Mouse (Mus musculus) C2C12 (cell line): ENCODE measurements around the gene Zfp982. TPM values are rescaled to one million over a fixed set of nuclear protein-coding genes. Genes with fewer than 3 reads are reported as not detected.
"Not testable (repeated sequence)": the region's sequence is repeated elsewhere in the genome, so short reads cannot be mapped to it uniquely, and the experiment has no call there.

ENCODE experiments used
- H3K27me3 ChIP-seq: one replicate; pipeline ENCODE4 v1.6.1; 2011; ENCODE audit not compliant: control insufficient read depth, insufficient read depth, insufficient read length
- H3K36me3 ChIP-seq: one replicate; pipeline ENCODE4 v1.6.1; 2011; ENCODE audit not compliant: control insufficient read depth, insufficient read depth
- H3K4me3 ChIP-seq: one replicate; pipeline ENCODE4 v1.5.1; 2011; ENCODE audit warnings: mild to moderate bottlenecking, control low read depth; ENCODE audit not compliant: poor library complexity, insufficient read depth, severe bottlenecking
- H3K79me2 ChIP-seq: one replicate; pipeline ENCODE4 v1.6.1; 2011; ENCODE audit not compliant: control insufficient read depth, insufficient read depth
- H3K79me3 ChIP-seq: one replicate; pipeline ENCODE4 v1.6.1; 2011; ENCODE audit warnings: low read depth, control low read depth
- H3ac ChIP-seq: one replicate; pipeline ENCODE3; 2011; ENCODE audit warnings: low read depth; ENCODE audit not compliant: control insufficient read depth, insufficient read length
- CEBPB ChIP-seq: IDR thresholded peaks from one replicate; pipeline ENCODE4 v1.6.1; 2011; ENCODE audit warnings: low read depth, mild to moderate bottlenecking, control low read depth, moderate library complexity
- CTCF ChIP-seq: IDR thresholded peaks from one replicate; pipeline ENCODE4 v1.5.1; 2011; ENCODE audit not compliant: control insufficient read depth, insufficient read depth, insufficient read length
- FOSL1 ChIP-seq: IDR thresholded peaks from one replicate; pipeline ENCODE4 v1.8.0; 2011; ENCODE audit warnings: mild to moderate bottlenecking, low read length; ENCODE audit not compliant: poor library complexity, insufficient read depth, severe bottlenecking
- long read RNA-seq, 2 experiments: library from polyadenylated mRNA; unstranded; transcript quantifications; one replicate each; pipeline ENCODE4 v2.0.0; 2019 to 2020
- polyA plus RNA-seq: library from polyadenylated mRNA; unstranded; fragments of >200 nt; fragmentation: generic; extraction: Trizol; gene quantifications from one replicate; pipeline ENCODE4 v1.2.1, GENCODE M21; 2012; ENCODE audit warnings: missing spikeins

The Zfp982 gene
- polyA plus RNA-seq: 0.04 TPM
- long read RNA-seq, experiment 1: 0 reads
- long read RNA-seq, experiment 2: 0 reads

DNA sequence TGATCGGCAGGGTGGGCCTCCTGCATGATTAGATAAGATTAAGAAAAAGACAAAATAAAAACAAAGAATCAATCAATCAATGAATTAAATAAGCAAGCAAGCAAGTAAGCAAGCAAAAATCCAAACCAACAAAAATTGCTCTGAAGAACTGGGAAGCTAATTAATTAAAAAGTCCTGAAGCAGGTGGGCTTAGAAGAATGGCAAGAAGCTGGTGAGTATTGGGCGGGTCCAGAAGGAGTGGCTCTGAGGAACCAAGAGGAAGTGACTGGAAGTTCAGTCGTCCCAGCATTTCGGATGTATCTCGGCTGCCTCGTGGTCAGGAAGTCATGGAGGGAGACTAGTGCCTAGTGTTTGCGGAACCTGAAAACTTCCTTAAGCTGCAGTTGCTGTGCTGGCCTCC lies at the start of gene Zfp982:
Zfp982 (plus strand) TSS at position 301 of the 400 bp plus-strand sequence.
- not testable (repeated sequence) for H3K36me3 ChIP-seq, H3K27me3 ChIP-seq, H3K79me3 ChIP-seq, H3K79me2 ChIP-seq, H3K4me3 ChIP-seq, H3ac ChIP-seq

DNA sequence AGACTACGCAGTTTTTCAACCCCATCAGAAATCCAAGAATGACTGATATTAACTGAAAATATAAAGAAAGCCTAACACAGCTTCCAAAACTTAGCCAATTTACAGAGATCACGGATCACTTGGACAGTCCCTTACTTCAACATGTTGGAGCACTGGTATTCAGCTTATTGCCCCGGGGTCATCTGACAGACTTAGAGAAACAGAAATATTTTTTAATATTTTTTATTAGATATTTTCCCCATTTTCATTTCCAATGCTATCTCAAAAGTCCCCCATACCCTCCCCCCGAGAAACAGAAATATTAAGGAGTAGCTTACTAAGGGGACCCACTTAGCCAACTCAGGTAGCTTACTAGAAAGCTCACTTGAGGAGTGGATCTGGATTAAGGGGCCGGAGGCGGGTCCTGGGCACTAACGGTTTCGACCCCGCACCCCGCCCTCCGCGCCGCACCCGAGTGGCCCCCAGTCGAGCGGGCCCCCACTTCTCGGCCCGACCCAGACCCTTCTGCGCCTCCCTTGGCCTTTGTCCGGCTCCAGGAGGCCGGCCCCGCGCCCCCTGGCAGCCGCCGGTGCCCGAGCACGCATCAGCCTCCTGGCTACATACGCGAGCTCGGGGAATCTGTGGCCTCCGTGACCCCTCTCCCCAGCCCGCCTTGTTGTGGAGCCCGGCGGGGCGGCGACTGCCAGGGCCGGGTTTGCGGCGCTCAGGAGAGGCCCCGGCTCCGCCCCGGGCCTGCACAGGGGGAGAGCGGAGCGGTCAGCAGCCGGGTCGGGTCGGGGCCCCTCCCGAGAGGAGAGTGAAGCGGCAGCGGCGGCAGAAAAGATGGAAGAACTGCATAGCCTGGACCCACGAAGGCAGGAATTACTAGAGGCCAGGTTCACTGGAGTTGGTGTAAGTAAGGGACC lies 49.3 kb upstream of the Zfp982 start:
- H3K79me3 ChIP-seq: not testable (repeated sequence)

DNA sequence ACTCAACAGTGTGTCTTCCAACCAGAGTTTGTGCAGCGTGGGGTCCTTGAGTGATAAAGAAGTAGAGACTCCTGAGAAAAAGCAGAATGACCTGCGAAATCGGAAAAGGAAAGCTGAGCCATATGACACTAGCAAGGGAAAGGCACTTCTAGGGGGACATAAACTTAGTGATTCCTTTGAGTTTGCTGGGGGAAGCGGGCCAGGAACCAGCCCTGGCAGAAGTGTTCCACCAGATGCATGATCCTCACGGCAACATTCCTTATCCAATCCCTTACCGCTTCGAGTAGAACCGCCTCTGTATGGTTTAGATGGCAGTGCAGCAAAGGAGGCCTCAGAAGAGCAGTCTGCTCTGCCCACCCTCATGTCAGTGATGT lies 48.7 kb upstream of the Zfp982 start:
- H3K27me3 ChIP-seq, H3K4me3 ChIP-seq, H3K36me3 ChIP-seq, H3K79me3 ChIP-seq, H3K79me2 ChIP-seq, H3ac ChIP-seq: not testable (repeated sequence)

More for the DNA sequence above, 49.3 kb upstream of the Zfp982 start:
- H3ac ChIP-seq, H3K4me3 ChIP-seq, H3K36me3 ChIP-seq, H3K27me3 ChIP-seq, H3K79me2 ChIP-seq: not testable (repeated sequence)

DNA sequence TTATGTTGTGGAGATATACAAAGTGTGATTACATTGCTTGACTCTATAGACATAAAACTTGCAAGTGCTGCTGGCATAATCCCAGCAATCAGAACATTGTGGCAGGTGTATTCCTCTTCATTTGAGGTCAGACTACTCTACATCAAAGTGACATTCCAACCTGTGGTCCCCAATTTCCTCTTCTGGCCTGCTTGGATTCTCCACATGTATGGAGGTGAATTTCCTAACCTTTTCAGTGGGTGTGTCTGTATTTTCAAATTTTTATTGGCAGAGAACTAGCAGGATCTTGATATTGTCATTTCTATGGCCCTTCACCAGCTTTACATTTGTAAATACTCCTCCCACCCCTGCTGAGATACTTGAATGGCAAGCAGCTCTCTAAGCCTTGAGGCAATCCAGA lies 46.8 kb upstream of the Zfp982 start:
- H3K4me3 ChIP-seq, H3K36me3 ChIP-seq, H3ac ChIP-seq, H3K27me3 ChIP-seq, H3K79me2 ChIP-seq, H3K79me3 ChIP-seq: not testable (repeated sequence)

DNA sequence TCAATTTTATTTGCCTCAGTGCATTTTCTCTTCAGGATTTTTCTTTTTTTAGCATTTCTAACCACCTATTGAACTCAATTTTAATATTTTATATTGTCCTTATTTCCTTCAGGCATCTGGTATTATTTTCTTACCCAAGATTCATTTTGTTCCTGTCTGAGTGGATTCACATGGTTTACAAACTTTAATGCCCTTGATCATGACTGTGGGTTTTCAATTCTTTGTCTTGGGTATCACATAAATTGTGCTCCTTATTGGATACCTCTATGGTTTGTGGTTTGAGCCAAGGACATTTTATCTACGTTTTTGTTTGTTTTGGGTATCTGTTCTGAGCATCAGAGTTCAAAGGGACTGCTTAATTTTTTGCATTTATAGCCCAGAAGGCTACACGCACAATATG lies 43.9 kb upstream of the Zfp982 start:
- Histone ChIP-seq H3K27me3 (no peaks in the 10 kb centered on the region), H3K79me3 (no peaks in the 10 kb centered on the region), H3ac (no peak overlapping the region), H3K36me3 (no peaks in the 10 kb centered on the region), H3K4me3 (no peak overlapping the region), H3K79me2 (no peaks in the 10 kb centered on the region)
- TF ChIP-seq CTCF: no peak
- no peak for TF ChIP-seq FOSL1
- no peak for TF ChIP-seq CEBPB

DNA sequence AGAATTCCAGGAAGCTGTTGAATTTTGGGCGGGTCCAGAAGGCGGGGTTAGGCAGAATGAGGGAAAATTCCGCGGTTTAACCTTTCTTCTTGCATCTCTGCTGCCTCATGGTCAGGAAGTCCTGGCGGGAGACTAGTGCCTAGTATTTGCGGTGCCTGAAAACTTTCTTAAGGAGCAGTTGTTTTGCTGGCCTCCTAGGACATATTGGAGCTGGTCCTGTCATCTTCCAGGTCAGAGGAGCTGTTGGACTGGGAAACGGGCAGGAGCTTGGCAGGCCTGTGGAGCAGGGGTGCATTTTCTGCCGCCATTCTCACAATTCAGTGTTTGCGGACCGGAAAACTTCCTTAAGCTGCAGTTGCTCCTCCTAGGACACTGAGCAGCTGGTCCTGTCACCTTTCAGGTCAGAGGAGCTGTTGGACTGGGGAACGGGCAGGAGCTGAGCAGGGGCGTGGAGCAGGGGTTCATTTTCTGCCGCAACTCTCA lies 43.1 kb upstream of the Zfp982 start:
- no peak for TF ChIP-seq CEBPB
- H3K4me3 ChIP-seq: no peak overlapping the region

DNA sequence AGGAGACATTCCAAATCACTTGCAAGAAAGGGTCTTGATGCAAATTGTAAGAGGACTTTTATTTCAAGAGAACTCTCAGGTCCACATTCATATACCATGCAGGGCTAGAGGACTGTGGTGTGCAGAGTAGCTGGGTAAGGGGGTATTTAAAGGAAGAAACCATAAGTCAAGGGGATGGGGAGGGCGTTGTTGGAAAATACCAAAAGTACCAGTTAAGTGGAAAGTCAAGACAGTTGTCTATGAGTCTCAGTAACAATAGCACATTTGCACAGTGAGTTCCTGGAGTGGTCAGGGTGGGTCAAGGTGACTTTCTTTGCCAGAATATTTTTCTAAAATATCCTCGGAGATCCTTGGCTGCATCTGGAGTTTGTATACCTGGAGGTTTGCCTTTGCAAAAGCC lies 42.2 kb upstream of the Zfp982 start:
- not testable (repeated sequence) for H3K4me3 ChIP-seq, H3K36me3 ChIP-seq, H3K27me3 ChIP-seq

More for the DNA sequence above, 43.1 kb upstream of the Zfp982 start:
- Histone ChIP-seq H3K79me3 (no peaks in the 10 kb centered on the region), H3ac (no peak overlapping the region), H3K27me3 (no peaks in the 10 kb centered on the region), H3K36me3 (no peaks in the 10 kb centered on the region), H3K79me2 (no peaks in the 10 kb centered on the region)

DNA sequence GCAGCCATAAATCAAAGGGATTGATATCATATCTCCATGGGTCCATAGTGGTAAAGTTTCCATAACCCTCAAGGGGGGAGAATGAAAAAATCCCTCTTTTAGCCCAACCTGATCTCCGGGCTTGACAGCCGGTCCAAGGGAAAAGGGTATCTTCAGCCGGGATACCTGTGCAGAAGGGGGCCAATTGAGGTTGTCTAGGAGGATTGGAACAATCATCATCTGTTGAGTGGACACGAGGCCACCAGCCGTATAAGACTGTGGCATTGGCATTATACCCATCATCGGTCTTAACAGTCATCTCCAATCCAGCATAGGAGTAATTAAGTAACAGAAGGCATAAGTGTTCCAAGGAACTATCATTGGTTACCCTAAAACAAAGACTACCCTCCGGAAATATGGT lies 25.0 kb upstream of the Zfp982 start:
- not testable (repeated sequence) for H3K79me3 ChIP-seq, H3ac ChIP-seq, H3K27me3 ChIP-seq, H3K4me3 ChIP-seq, H3K36me3 ChIP-seq, H3K79me2 ChIP-seq

More for the DNA sequence above, 42.2 kb upstream of the Zfp982 start:
- not testable (repeated sequence) for H3K79me2 ChIP-seq, H3K79me3 ChIP-seq, H3ac ChIP-seq

DNA sequence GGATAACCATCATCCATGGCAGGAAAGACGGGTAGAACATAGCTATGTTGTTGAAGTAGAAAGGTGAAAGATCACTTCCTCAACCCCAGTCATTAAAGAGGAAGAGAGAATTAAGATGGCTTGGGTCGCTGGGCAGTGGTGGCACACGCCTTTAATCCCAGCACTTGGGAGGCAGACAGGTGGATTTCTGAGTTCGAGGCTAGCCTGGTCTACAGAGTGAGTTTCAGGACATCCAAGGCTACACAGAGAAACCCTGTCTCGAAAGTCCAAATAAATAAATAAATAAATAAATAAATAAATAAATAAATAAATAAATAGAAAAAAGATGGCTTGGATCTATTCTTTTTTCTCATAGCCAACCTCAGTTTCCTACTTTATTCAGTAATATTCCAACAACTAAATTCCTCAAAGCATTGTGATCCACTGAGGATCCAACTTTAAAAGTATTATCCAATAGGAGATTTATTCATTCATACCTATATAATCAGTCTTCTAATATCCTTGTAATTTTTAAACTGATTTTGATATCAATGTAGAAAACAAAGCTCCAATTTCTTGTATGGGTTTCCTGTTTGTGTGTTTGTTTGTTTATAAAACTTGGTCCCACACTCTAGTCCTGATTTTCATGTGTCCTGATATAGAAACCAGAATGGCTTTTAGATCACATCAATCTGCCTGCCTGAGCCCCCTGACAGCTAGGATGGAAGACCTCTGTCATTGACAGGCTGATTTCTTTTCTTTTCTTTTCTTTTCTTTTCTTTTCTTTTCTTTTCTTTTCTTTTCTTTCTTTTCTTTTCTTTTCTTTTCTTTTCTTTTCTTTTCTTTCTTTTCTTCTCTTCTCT lies 6.8 kb downstream of the Zfp982 start:
- not testable (repeated sequence) for H3K4me3 ChIP-seq, H3K36me3 ChIP-seq, H3K79me3 ChIP-seq, H3K27me3 ChIP-seq, H3K79me2 ChIP-seq, H3ac ChIP-seq
